Mouse (Mus musculus) gastrocnemius, adult 2 months (tissue): Measurements from ENCODE around the gene Prkn. TPM values are rescaled to one million over a fixed set of nuclear protein-coding genes. Genes with fewer than 3 reads are reported as not detected.

Experiments used
- DNase-seq: peaks from one replicate; pipeline ENCODE4 v3.0.0; 2022
- H3K27ac ChIP-seq: fragments of 200-600 bp; 2 replicates; pipeline ENCODE4 v1.8.1; 2022; ENCODE audit warnings: mild to moderate bottlenecking
- H3K4me3 ChIP-seq: fragments of 200-600 bp; 2 replicates; pipeline ENCODE4 v1.8.1; 2022; ENCODE audit warnings: mild to moderate bottlenecking, moderate library complexity
- CTCF ChIP-seq: fragments of 200-600 bp; IDR thresholded peaks from 2 replicates; pipeline ENCODE4 v1.8.1; 2022; ENCODE audit warnings: antibody characterized with exemption, mild to moderate bottlenecking, moderate library complexity
- intact Hi-C: fragments of 180-260 bp; cut with DNase I; formaldehyde crosslinking; loops from one replicate; pipeline ENCODE4 v1.15.1; 2025
- total RNA-seq, 2 experiments: library from RNA; stranded (reverse); gene quantifications; 2 replicates each; pipeline ENCODE4 v1.2.3; 2021

Prkn gene
- total RNA-seq, 2 experiments from 2014 or later = 18.4 to 24.7 TPM

- TF ChIP-seq CTCF = no peak
- intact Hi-C loops = no loop called here
- Histone ChIP-seq H3K4me3 (no peak overlapping the region), H3K27ac (no peak overlapping the region)
- no peak for DNase-seq
These were observed 574.1 kb downstream of the Prkn start for GRCm38 (mm10) chr17:11414288-11414687.

DNA sequence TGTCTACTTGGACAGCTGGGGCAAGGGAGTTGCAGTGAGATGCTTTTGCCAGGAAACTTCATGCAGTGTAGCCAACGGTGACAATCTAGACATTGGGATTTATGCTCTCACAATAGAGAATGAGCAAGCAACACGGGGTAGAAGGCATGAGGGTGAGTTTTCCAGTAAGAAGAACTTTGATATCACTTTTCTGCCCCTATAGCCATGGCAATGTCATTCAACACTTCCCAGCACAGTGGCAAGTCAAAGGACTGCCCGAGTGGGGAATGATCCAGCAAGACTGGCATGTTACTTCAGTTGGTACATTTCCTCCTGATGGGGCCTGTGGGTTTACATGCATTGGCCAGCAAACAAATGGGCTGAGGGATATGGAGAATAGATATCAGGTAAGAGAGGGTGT, 577.0 kb downstream of the Prkn start:
- Histone ChIP-seq H3K27ac (no peak overlapping the region), H3K4me3 (no peak overlapping the region)
- no peak for TF ChIP-seq CTCF
- no peak for DNase-seq
- intact Hi-C loops = no loop called here

DNA sequence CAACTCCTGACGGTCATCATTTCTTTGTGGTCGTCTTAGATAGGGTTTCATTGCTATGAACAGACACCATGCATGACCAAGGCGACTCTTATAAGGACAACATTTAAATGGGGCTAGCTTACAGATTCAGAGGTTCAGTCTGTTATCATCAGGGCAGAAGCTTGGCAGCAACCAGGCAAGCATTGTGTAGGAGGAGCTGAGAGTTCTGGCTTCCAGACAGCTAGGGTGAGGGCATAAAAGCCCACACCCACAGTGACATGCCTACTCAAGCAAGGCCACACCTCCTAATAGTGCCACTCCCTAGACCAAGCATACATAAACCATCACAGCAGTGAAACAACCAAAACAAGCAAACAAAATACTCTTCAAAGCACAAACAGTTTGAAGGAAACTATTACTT, 579.3 kb downstream of the Prkn start:
- no peak for DNase-seq
- Histone ChIP-seq H3K4me3 (no peak overlapping the region), H3K27ac (no peak overlapping the region)
- no peak for TF ChIP-seq CTCF
- intact Hi-C loops = no loop called here

- intact Hi-C loops = no loop called here
- H3K4me3 ChIP-seq = no peak overlapping the region
- peak; percentile 27 for DNase-seq
- no peak overlapping the region for H3K27ac ChIP-seq
- no peak for TF ChIP-seq CTCF
These were observed 580.7 kb downstream of the Prkn start for GRCm38 (mm10) chr17:11420839-11421238.

DNA sequence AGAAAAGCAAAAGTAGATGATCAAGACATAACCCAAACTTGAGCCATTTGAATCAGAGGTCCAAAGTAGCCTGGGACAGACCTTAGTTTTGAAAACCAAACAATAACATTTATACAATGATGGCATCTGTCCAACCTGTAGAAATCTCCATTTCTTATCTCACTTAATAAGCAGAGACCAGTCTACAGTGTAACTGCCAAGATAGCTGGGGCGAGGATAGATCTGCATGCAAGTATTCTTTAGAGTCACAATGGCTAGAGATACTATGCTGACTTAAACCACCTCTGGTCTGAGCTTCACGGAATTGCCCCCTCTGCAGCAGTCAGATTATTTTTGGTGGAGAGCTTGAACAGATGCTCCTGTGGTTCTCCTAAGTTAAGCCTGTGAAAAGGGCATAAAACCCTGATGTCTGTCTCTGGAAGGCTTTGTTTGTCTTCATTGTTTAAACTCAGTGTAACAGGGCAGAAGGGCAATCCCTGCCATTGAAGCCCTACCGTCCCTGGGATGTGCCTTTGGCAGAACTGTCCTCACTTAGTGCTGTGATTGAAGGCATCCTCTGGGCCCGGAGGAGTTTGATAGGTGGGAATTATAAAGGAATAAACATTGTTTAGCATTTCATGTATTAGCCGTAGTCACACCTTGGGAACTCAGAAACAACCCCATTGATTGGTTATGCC, 581.2 kb downstream of the Prkn start:
- Histone ChIP-seq H3K4me3 (no peak overlapping the region), H3K27ac (no peak overlapping the region)
- intact Hi-C loops = no loop called here
- DNase-seq = no peak
- TF ChIP-seq CTCF = no peak

DNA sequence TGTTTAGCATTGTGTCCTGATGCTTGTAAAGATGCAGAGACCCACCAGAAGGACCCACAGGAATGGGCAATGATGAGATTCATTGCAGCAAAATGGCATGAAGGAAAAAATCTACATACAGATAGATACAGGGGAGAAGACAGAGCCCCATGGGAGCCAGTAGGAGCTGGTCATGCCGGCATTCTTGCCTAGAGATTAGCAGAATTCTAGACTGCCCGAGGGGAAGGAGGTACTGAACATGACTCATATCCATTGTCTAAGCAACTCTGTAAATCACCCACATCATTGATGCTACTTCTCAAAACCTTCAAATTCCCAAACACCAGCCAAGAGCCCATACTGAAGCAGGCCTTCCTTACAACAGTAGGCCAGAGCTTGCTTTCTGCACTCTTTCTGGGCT, 591.1 kb downstream of the Prkn start:
- no peak for TF ChIP-seq CTCF
- DNase-seq = no peak
- no peak overlapping the region for H3K4me3 ChIP-seq
- H3K27ac ChIP-seq = no peak overlapping the region
- intact Hi-C loops = no loop called here

- no peak overlapping the region for H3K27ac ChIP-seq
- no peak for TF ChIP-seq CTCF
- no peak overlapping the region for H3K4me3 ChIP-seq
- DNase-seq = no peak
- intact Hi-C loops = no loop called here
These were observed 592.4 kb downstream of the Prkn start for GRCm38 (mm10) chr17:11432593-11432992.

- intact Hi-C loops = no loop called here
- no peak for DNase-seq
- TF ChIP-seq CTCF = no peak
- Histone ChIP-seq H3K27ac (no peak overlapping the region), H3K4me3 (no peak overlapping the region)
These were observed 622.5 kb downstream of the Prkn start for GRCm38 (mm10) chr17:11462721-11463120.

DNA sequence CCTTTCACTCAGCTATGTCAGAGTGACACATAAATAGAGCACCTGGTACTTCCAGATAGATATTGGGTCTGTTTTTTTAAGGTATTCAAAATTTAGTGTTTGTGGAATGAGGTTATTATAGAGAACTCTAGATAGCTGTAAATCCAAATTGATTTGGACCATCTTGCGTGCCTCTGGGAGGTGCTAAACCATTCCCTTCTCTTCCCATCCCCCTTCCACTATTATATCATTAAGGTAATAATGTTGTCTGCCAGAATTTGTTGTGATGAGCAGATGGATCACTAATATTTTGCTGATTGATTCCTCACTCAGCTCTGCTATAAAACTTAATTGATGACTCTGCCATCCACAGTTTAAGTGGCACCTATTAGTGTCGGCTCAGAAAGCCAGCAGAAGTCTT, 625.9 kb downstream of the Prkn start:
- no peak overlapping the region for H3K27ac ChIP-seq
- no peak for DNase-seq
- H3K4me3 ChIP-seq = no peak overlapping the region
- TF ChIP-seq CTCF = no peak
- intact Hi-C loops = no loop called here

DNA sequence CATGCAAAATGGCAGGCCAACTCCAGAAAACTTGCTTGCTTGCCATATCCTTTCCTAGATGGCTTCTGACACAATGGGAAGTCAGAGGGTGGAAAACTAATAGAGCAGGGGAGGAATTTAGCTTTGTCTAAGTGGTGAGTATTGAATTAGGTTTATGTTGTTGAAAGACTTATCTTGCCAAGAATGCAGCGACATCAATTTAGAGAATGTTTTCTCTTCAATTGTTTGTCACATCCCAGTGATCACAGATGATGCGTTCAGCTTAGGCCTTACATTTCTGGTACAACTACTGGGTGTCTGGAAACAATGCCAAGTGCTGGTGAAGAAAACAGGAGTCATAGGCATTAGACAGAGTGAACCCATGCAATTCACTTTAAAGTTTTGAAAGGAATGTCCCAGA, 628.4 kb downstream of the Prkn start:
- Histone ChIP-seq H3K4me3 (no peak overlapping the region), H3K27ac (no peak overlapping the region)
- no peak for TF ChIP-seq CTCF
- intact Hi-C loops = no loop called here
- DNase-seq = no peak

DNA sequence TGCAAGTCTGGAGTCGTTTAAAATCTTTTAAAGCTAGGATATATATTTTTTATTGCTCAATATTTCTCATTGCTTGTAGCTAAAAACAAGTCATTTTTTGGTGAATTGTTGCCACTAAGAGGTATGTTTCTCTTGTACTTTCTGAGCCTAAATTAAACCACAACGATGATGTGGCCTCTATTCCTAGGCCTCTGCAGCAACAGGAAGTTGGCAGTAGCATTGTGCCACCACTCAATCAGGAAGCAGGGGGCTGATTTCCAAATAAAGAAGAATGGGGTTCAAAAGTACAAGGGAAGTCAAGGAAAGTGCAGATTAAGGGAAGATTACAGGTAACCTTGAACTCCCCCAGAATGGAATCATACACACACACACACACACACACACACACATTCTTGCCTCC, 642.8 kb downstream of the Prkn start:
- Histone ChIP-seq H3K27ac (no peak overlapping the region), H3K4me3 (no peak overlapping the region)
- no peak for TF ChIP-seq CTCF
- DNase-seq = no peak
- intact Hi-C loops = no loop called here

GRCm38 (mm10) chr17:11490051-11490450, 649.9 kb downstream of the Prkn start:
- no peak for DNase-seq
- intact Hi-C loops = no loop called here
- no peak for TF ChIP-seq CTCF
- Histone ChIP-seq H3K4me3 (no peak overlapping the region), H3K27ac (no peak overlapping the region)

- Histone ChIP-seq H3K27ac (no peak overlapping the region), H3K4me3 (no peak overlapping the region)
- TF ChIP-seq CTCF = no peak
- intact Hi-C loops = no loop called here
- no peak for DNase-seq
These were observed 662.4 kb downstream of the Prkn start for GRCm38 (mm10) chr17:11502556-11502955.

GRCm38 (mm10) chr17:11504496-11504895, 664.3 kb downstream of the Prkn start:
- no peak overlapping the region for H3K27ac ChIP-seq
- TF ChIP-seq CTCF = no peak
- no peak for DNase-seq
- H3K4me3 ChIP-seq = no peak overlapping the region
- intact Hi-C loops = no loop called here

- intact Hi-C loops = no loop called here
- no peak for TF ChIP-seq CTCF
These were observed 666.9 kb downstream of the Prkn start for GRCm38 (mm10) chr17:11507082-11507481.

More at GRCm38 (mm10) chr17:11507082-11507481, 666.9 kb downstream of the Prkn start:
- Histone ChIP-seq H3K4me3 (no peak overlapping the region), H3K27ac (no peak overlapping the region)
- DNase-seq = no peak
